Mouse (Mus musculus): ENCODE measurements around the gene Gm16253. TPM values are rescaled to one million over a fixed set of nuclear protein-coding genes. Genes with fewer than 3 reads are reported as not detected.
A peak's percentile ranks its signal among the peaks of the same experiment; 100 is the strongest.

Gm16253 gene
- polyA plus RNA-seq, 1 experiment from 2014 or later = 1.4 TPM

- H3K9me3 ChIP-seq (ENCODE audit: control insufficient read depth, low read length) = no peaks in the 10 kb centered on the region
- no peak for ATAC-seq (ENCODE audit: low read depth)
- peaks cover 6% of the 10 kb centered on the region; the same call in 1 of the 2 replicates for H3K27me3 ChIP-seq (ENCODE audit: control insufficient read depth, insufficient read depth, low read depth, low read length)
- no peak overlapping the region for H3K4me3 ChIP-seq (ENCODE audit: low read length)
- H3K36me3 ChIP-seq (ENCODE audit: control insufficient read depth, insufficient read depth, low read length) = no peaks in the 10 kb centered on the region
- no peak overlapping the region for H3K27ac ChIP-seq (ENCODE audit: low read length)
- no peak overlapping the region for H3K4me2 ChIP-seq (ENCODE audit: low read depth, low read length)
- 30% methylated on average over 1 of the region's 1 CpGs for WGBS
- H3K9ac ChIP-seq (ENCODE audit: low read length) = no peak overlapping the region
- no peaks in the 10 kb centered on the region for H3K4me1 ChIP-seq (replicated peaks; ENCODE audit: control insufficient read depth, insufficient read depth, low read length)
These were observed 31.2 kb upstream of the Gm16253 start for GRCm38 (mm10) chr3:96545565-96545964.

- H3K9me3 ChIP-seq (ENCODE audit: control insufficient read depth, low read length) = no peaks in the 10 kb centered on the region
- no peak for ATAC-seq (ENCODE audit: low read depth)
- no peak overlapping the region for H3K4me2 ChIP-seq (ENCODE audit: low read depth, low read length)
- no peak overlapping the region for H3K9ac ChIP-seq (ENCODE audit: low read length)
- H3K36me3 ChIP-seq (ENCODE audit: control insufficient read depth, insufficient read depth, low read length) = no peaks in the 10 kb centered on the region
- H3K4me3 ChIP-seq (ENCODE audit: low read length) = no peak overlapping the region
- H3K27ac ChIP-seq (ENCODE audit: low read length) = no peak overlapping the region
- H3K4me1 ChIP-seq (replicated peaks; ENCODE audit: control insufficient read depth, insufficient read depth, low read length) = peaks cover 6% of the 10 kb centered on the region
- WGBS = 35% methylated on average over 4 of the region's 4 CpGs
- peaks cover 2% of the 10 kb centered on the region; the same call in 1 of the 2 replicates for H3K27me3 ChIP-seq (ENCODE audit: control insufficient read depth, insufficient read depth, low read depth, low read length)
These were observed 29.9 kb upstream of the Gm16253 start for GRCm38 (mm10) chr3:96546880-96547279.

DNA sequence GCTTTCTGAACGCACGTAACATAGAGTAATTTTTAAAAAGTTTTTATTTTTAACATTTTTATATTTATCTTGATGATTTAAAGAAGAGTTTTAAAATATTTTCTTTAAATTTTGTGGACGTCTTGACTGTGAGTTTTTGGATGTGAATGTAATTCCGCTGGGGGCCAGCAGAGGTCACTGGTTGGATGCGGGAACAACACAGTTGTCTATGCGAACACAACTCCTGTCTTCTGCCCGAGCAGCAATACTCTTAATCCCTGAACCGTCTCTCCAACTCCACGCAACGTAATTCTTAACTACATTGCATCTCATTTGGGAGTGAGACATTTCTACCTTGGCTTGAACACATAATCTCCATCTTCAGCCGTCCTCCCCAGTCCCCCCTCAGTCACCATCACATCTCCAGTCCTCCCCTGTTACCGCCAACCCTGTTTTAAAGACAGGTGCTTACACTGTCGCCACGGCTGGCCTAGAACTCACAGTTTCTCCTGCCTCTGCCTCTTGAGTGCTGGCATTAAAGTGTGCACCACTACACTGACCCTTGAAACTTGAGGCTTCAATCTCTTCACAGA lies 29.3 kb upstream of the Gm16253 start:
- WGBS = 10% methylated on average over 14 of the region's 14 CpGs
- Histone ChIP-seq H3K27me3 (ENCODE audit: control insufficient read depth, insufficient read depth, low read depth, low read length) (peaks cover 2% of the 10 kb centered on the region; the same call in 1 of the 2 replicates), H3K27ac (ENCODE audit: low read length) (no peak overlapping the region), H3K4me2 (ENCODE audit: low read depth, low read length) (no peak overlapping the region), H3K9ac (ENCODE audit: low read length) (no peak overlapping the region), H3K4me3 (ENCODE audit: low read length) (no peak overlapping the region), H3K4me1 (replicated peaks; ENCODE audit: control insufficient read depth, insufficient read depth, low read length) (peaks cover 6% of the 10 kb centered on the region), H3K36me3 (ENCODE audit: control insufficient read depth, insufficient read depth, low read length) (no peaks in the 10 kb centered on the region), H3K9me3 (ENCODE audit: control insufficient read depth, low read length) (no peaks in the 10 kb centered on the region)
- peak; percentile 70 for ATAC-seq (ENCODE audit: low read depth)

- Histone ChIP-seq H3K9me3 (ENCODE audit: control insufficient read depth, low read length) (no peaks in the 10 kb centered on the region), H3K4me1 (replicated peaks; ENCODE audit: control insufficient read depth, insufficient read depth, low read length) (peaks cover 6% of the 10 kb centered on the region), H3K36me3 (ENCODE audit: control insufficient read depth, insufficient read depth, low read length) (no peaks in the 10 kb centered on the region), H3K4me2 (ENCODE audit: low read depth, low read length) (no peak overlapping the region), H3K4me3 (ENCODE audit: low read length) (no peak overlapping the region), H3K9ac (ENCODE audit: low read length) (no peak overlapping the region), H3K27me3 (ENCODE audit: control insufficient read depth, insufficient read depth, low read depth, low read length) (no peaks in the 10 kb centered on the region), H3K27ac (ENCODE audit: low read length) (no peak overlapping the region)
- WGBS = 73% methylated on average over 7 of the region's 7 CpGs
- ATAC-seq (ENCODE audit: low read depth) = no peak
These were observed 28.0 kb upstream of the Gm16253 start for GRCm38 (mm10) chr3:96548824-96549223.

DNA sequence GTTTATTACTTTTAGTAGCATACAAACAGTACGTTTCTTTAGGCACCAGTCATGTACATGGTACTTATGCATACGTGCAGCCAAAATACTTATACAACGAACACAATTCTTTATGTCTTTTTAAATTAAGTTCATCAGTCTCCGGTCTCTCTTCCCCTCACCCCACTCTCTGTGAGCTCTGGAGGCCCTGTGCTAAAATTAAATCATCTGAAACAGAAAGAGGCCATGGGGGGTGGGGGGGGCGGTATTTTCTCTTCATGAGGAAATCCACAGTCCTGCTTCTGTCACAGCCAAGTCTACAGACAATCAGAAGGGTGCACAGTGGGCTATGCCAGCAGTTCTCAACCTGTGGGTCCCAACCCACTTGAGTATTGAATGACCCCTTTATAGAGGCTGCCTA lies 27.4 kb upstream of the Gm16253 start:
- Histone ChIP-seq H3K27ac (ENCODE audit: low read length) (no peak overlapping the region), H3K9ac (ENCODE audit: low read length) (no peak overlapping the region), H3K4me2 (ENCODE audit: low read depth, low read length) (no peak overlapping the region), H3K27me3 (ENCODE audit: control insufficient read depth, insufficient read depth, low read depth, low read length) (no peaks in the 10 kb centered on the region), H3K36me3 (ENCODE audit: control insufficient read depth, insufficient read depth, low read length) (no peaks in the 10 kb centered on the region), H3K4me3 (ENCODE audit: low read length) (no peak overlapping the region), H3K4me1 (replicated peaks; ENCODE audit: control insufficient read depth, insufficient read depth, low read length) (peaks cover 6% of the 10 kb centered on the region), H3K9me3 (ENCODE audit: control insufficient read depth, low read length) (no peaks in the 10 kb centered on the region)
- ATAC-seq (ENCODE audit: low read depth) = no peak
- 71% methylated on average over 5 of the region's 5 CpGs for WGBS

DNA sequence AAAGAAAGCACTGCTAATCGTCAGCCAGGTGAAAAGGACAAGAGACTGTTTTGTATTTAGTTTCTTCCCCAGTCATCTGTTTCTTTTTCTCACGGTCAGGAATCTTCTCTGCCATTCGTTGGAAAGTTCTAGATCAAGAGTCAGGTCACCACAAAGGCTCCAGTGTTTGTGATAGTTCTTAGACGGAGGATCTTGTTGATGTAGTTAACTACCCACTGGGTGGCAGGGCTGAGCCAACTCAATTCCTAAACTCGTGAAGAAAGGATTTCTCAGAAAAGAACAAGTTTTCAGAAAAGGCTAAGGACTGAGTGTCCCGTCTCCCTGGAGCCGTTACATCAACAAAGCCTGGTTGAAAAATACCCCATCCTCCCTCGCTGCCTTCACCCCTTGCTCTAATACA lies 25.6 kb upstream of the Gm16253 start:
- H3K9ac ChIP-seq (ENCODE audit: low read length) = peak overlapping the region; percentile 21; the same call in 1 of the 2 replicates
- H3K4me3 ChIP-seq (ENCODE audit: low read length) = no peak overlapping the region
- 6% methylated on average over 8 of the region's 8 CpGs for WGBS
- H3K27ac ChIP-seq (ENCODE audit: low read length) = no peak overlapping the region
- no peaks in the 10 kb centered on the region for H3K36me3 ChIP-seq (ENCODE audit: control insufficient read depth, insufficient read depth, low read length)
- H3K4me1 ChIP-seq (replicated peaks; ENCODE audit: control insufficient read depth, insufficient read depth, low read length) = peaks cover 21% of the 10 kb centered on the region
- no peak for ATAC-seq (ENCODE audit: low read depth)
- H3K9me3 ChIP-seq (ENCODE audit: control insufficient read depth, low read length) = no peaks in the 10 kb centered on the region
- H3K4me2 ChIP-seq (ENCODE audit: low read depth, low read length) = no peak overlapping the region
- H3K27me3 ChIP-seq (ENCODE audit: control insufficient read depth, insufficient read depth, low read depth, low read length) = no peaks in the 10 kb centered on the region

GRCm38 (mm10) chr3:96551890-96552289 lies 24.9 kb upstream of the Gm16253 start:
- ATAC-seq (ENCODE audit: low read depth) = no peak
- H3K27me3 ChIP-seq (ENCODE audit: control insufficient read depth, insufficient read depth, low read depth, low read length) = no peaks in the 10 kb centered on the region
- no peaks in the 10 kb centered on the region for H3K36me3 ChIP-seq (ENCODE audit: control insufficient read depth, insufficient read depth, low read length)
- no peaks in the 10 kb centered on the region for H3K9me3 ChIP-seq (ENCODE audit: control insufficient read depth, low read length)
- H3K4me3 ChIP-seq (ENCODE audit: low read length) = no peak overlapping the region
- H3K4me2 ChIP-seq (ENCODE audit: low read depth, low read length) = no peak overlapping the region
- peaks cover 25% of the 10 kb centered on the region for H3K4me1 ChIP-seq (replicated peaks; ENCODE audit: control insufficient read depth, insufficient read depth, low read length)
- WGBS = 53% methylated on average over 7 of the region's 7 CpGs
- peak overlapping the region; percentile 21; the same call in 1 of the 2 replicates for H3K9ac ChIP-seq (ENCODE audit: low read length)
- no peak overlapping the region for H3K27ac ChIP-seq (ENCODE audit: low read length)

GRCm38 (mm10) chr3:96553601-96554000 lies 23.2 kb upstream of the Gm16253 start:
- WGBS = 75% methylated on average over 6 of the region's 6 CpGs
- Histone ChIP-seq H3K4me2 (ENCODE audit: low read depth, low read length) (no peak overlapping the region), H3K27ac (ENCODE audit: low read length) (no peak overlapping the region), H3K36me3 (ENCODE audit: control insufficient read depth, insufficient read depth, low read length) (no peaks in the 10 kb centered on the region), H3K9ac (ENCODE audit: low read length) (no peak overlapping the region), H3K4me1 (replicated peaks; ENCODE audit: control insufficient read depth, insufficient read depth, low read length) (peaks cover 25% of the 10 kb centered on the region), H3K4me3 (ENCODE audit: low read length) (no peak overlapping the region), H3K9me3 (ENCODE audit: control insufficient read depth, low read length) (no peaks in the 10 kb centered on the region), H3K27me3 (ENCODE audit: control insufficient read depth, insufficient read depth, low read depth, low read length) (no peaks in the 10 kb centered on the region)
- ATAC-seq (ENCODE audit: low read depth) = no peak

- Histone ChIP-seq H3K4me2 (ENCODE audit: low read depth, low read length) (no peak overlapping the region), H3K27ac (ENCODE audit: low read length) (peak overlapping the region; percentile 91), H3K4me3 (ENCODE audit: low read length) (no peak overlapping the region), H3K4me1 (replicated peaks; ENCODE audit: control insufficient read depth, insufficient read depth, low read length) (peaks cover 26% of the 10 kb centered on the region), H3K9ac (ENCODE audit: low read length) (no peak overlapping the region), H3K9me3 (ENCODE audit: control insufficient read depth, low read length) (no peaks in the 10 kb centered on the region), H3K36me3 (ENCODE audit: control insufficient read depth, insufficient read depth, low read length) (no peaks in the 10 kb centered on the region), H3K27me3 (ENCODE audit: control insufficient read depth, insufficient read depth, low read depth, low read length) (no peaks in the 10 kb centered on the region)
- WGBS = 82% methylated on average over 6 of the region's 6 CpGs
- no peak for ATAC-seq (ENCODE audit: low read depth)
These were observed 22.5 kb upstream of the Gm16253 start for GRCm38 (mm10) chr3:96554251-96554650.
